Mouse (Mus musculus): Measurements from ENCODE around the gene Wdr17.

DNA sequence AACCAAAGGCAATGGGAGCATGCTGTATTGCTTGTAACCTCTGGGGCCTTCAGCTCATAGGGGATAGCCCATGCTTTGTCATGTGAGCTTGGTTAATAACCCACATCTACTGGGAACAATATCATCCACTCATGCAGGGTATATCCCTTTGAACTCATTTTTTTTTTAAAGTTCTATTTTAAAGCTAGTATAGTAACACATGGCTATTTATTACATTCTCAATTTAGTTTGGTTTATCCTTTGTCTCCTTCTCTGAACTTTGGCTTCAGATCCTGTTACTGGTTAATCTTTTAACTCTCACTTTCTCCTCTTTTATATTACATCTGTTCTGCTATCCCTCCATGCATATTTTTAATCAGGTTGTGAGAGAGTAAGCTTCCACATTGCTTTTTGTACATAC lies 110.7 kb downstream of the Wdr17 start:
- TF ChIP-seq ETS1 (IDR thresholded peaks at IDR 0.05; ENCODE audit: low read depth, low read length) (no peak), NELFE (IDR thresholded peaks at IDR 0.05; ENCODE audit: low read depth, low read length) (no peak), POLR2AphosphoS2 (IDR thresholded peaks at IDR 0.05; ENCODE audit: low read length) (no peak), MAX (IDR thresholded peaks at IDR 0.05; ENCODE audit: low read length) (no peak), POLR2A (IDR thresholded peaks at IDR 0.05; ENCODE audit: control insufficient read depth in 1 of 2, insufficient read depth in 1 of 2, low read depth in 1 of 2, low read length in 2 of 2, poor library complexity in 1 of 2) (no peak), RAD21 (IDR thresholded peaks at IDR 0.05; ENCODE audit: low read depth, low read length) (no peak), CTCF (IDR thresholded peaks at IDR 0.05 in 2 of 3, conservative IDR thresholded peaks at IDR 0.05 in 1 of 3; ENCODE audit: control insufficient read depth in 1 of 3, insufficient read depth in 1 of 3, low read depth in 2 of 3, low read length in 3 of 3, poor library complexity in 1 of 3, severe bottlenecking in 1 of 3) (no peak), MXI1 (IDR thresholded peaks at IDR 0.05; ENCODE audit: low read depth, low read length) (no peak), POLR2AphosphoS5 (IDR thresholded peaks at IDR 0.05; ENCODE audit: borderline replicate concordance, low read depth, low read length) (no peak), HCFC1 (IDR thresholded peaks at IDR 0.05; ENCODE audit: low read depth, low read length) (no peak), MAZ (IDR thresholded peaks at IDR 0.05; ENCODE audit: low read depth, low read length) (no peak), CHD1 (IDR thresholded peaks at IDR 0.05; ENCODE audit: low read depth, low read length) (no peak), GABPA (IDR thresholded peaks at IDR 0.05; ENCODE audit: low read depth, low read length) (no peak), ZNF384 (IDR thresholded peaks at IDR 0.05; ENCODE audit: low read depth, low read length) (no peak)
